Mouse (Mus musculus) lung, postnatal 10 days (tissue): ENCODE results near the gene Armh3.

ENCODE experiments used
- DNase-seq: peaks from one replicate; pipeline ENCODE4 v3.0.0; 2021

Gene Armh3

DNA sequence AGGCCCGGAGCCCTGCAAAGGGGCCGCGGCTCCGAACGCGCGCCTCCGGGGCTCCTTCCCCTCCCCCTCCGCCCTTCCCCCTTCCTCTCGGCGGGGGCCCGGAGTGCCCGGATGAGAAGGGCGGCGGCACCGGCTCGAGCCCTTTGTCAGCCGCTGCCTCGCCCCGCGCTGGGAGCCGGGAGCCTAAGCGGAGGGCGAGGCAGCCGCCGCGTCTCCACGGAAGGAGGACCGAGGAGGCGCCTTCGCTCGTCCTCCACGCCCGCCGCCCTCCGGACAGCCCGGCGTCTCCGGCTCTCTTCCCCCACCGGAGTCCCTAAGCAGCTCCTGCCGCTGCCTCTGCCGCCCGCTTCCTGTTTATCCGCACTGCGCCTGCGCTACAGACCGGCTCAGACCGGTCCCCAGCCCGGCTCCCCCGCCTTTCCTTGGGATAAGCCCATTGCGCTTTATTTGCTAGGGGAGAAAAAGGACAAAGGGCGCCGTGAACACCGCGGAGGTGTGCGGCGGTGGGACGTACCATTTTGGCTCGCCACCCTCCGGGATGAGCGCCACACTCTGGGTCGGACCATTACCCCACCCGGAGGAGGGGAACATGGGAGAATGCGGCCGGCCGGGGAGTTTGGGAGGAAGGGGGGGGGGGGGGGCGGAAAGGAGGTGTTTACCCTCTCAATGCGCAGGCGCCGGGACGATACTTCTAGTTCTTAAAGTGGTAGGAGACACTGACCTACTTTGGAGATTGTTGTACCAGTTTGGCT, 214.9 kb downstream of the Armh3 start, which contains the start of gene Mgea5:
Gene Mgea5 (minus strand): TSS at position 657 of the 752 bp plus-strand sequence.
- DNase-seq, result peak; percentile 99

DNA sequence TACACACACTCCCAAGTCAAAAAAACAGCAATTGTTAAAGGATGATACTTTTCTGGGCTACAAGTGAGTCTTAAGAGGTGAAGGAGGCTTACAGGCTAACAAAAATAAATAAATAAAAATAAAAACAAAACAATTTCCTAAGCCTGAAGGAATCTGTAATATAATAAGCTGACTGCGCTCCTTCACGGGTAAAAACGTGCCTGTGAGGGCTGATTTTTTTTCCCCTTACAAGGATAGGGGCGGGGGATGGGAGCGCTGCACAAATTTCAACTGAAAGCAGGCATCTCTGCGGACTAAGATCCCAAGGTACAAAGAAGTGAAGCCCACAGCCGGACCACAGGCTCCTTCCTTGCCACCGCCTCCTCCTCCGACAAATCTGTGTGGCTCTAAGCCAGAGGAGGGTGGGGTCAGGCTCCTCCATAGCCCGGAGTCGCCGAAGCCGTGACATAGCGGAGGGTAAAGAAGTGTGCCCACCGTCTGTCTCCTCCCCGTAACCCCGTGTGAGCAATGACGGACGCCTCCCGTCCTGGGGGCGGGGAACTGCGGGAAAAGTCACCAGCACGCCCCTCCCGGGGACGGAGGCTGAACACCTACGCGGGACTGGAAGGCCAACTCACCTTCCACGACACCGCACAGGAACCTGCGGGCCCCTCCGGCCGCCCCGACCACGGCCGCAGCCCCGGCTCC, 215.8 kb downstream of the Armh3 start:
- peak; percentile 92 for DNase-seq

- no peak for DNase-seq
Observed at GRCm38 (mm10) chr19:45781676-45782075, 216.6 kb downstream of the Armh3 start.

GRCm38 (mm10) chr19:45780350-45780915, 217.9 kb downstream of the Armh3 start:
- DNase-seq, result no peak

DNA sequence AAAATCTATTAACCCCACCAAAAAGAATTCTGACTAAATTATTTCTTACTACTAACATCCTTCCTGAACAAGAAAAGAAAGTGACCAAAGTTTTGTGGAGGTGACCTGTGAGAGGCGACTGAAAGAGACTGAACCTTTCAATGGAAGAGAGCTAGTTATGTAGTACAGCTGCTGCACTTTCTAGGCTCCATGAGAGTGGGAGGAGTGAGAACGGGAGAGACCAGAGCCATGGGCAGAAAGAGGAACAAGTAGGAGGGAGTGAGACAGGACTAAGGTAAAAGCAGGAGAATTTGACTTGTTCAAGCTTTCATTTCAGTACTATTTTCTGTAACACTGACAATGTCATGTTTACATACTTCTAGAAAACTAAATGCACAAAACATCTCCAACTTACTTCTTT, 222.8 kb downstream of the Armh3 start:
- no peak for DNase-seq

DNA sequence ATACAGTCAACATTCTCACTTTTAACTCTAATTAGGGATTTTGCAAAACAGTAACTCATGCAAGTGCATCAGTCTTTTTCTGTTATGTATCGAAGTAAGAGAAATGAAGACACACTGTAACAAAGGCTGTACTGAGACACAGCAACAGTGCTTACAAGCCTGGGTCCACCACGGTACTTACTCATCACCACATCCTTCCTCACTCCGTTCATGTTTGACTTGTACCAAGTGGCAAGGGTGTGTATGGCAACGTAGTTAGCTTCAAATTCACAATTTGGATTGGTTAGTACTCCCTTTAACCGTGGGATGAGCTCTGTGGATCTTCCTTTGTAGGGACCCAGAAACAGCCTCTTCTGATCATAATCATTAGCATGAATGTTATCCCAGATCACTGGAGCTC, 226.8 kb downstream of the Armh3 start:
- no peak for DNase-seq
